Mouse (Mus musculus) left cerebral cortex, adult 8-10 months (tissue): ENCODE results near the gene Espl1. TPM values are rescaled to one million over a fixed set of nuclear protein-coding genes. Genes with fewer than 3 reads are reported as not detected.
A peak's percentile ranks its signal among the peaks of the same experiment; 100 is the strongest.

Experiments used
- DNase-seq, 2 experiments: peaks; one replicate each; pipeline ENCODE4 v3.0.0; 2022; ENCODE audit warnings: low spot score in 2 of 2
- total RNA-seq, 4 experiments: library from RNA; stranded (reverse); gene quantifications; 2 replicates each; pipeline ENCODE4 v1.2.4; 2022

Espl1 gene
- 1 to 10 TPM in 3 of 4 experiments, under 1 TPM in 1; 0.91 to 1.5 (median 1.2) TPM for total RNA-seq

GRCm38 (mm10) chr15:102295633-102296367 lies at the start of gene Espl1:
Espl1 (plus strand) TSS chr15:102296266.
- peak; percentile 83 to 87 for DNase-seq

- DNase-seq = peak; percentile 79 to 89
Observed at GRCm38 (mm10) chr15:102246866-102247251, 49.2 kb upstream of the Espl1 start.

- no peak for DNase-seq
Observed at GRCm38 (mm10) chr15:102247252-102248130, 48.6 kb upstream of the Espl1 start.

GRCm38 (mm10) chr15:102248131-102248811 lies 47.8 kb upstream of the Espl1 start:
- DNase-seq = no peak

- no peak for DNase-seq
Observed at GRCm38 (mm10) chr15:102248812-102249191, 47.3 kb upstream of the Espl1 start.

- DNase-seq = no peak
Observed at GRCm38 (mm10) chr15:102249251-102249691, 46.8 kb upstream of the Espl1 start.

- no peak for DNase-seq
Observed at GRCm38 (mm10) chr15:102249967-102250366, 46.1 kb upstream of the Espl1 start.

GRCm38 (mm10) chr15:102250521-102250920 lies 45.5 kb upstream of the Espl1 start:
- DNase-seq = no peak

- no peak for DNase-seq
Observed at GRCm38 (mm10) chr15:102255547-102256255, 40.4 kb upstream of the Espl1 start.

- DNase-seq = no peak
Observed at GRCm38 (mm10) chr15:102256431-102257201, 39.5 kb upstream of the Espl1 start.

GRCm38 (mm10) chr15:102257202-102258075 lies 38.6 kb upstream of the Espl1 start, which contains the start of gene Rarg:
Rarg (minus strand) TSS chr15:102257517.
- DNase-seq = no peak

- no peak for DNase-seq
Observed at GRCm38 (mm10) chr15:102258076-102258470, 38.0 kb upstream of the Espl1 start.

- no peak for DNase-seq
Observed at GRCm38 (mm10) chr15:102258581-102259253, 37.3 kb upstream of the Espl1 start.

GRCm38 (mm10) chr15:102262582-102262981 lies 33.5 kb upstream of the Espl1 start:
- DNase-seq = peak in 1 of 2 experiments; percentile 77

- DNase-seq = no peak
Observed at GRCm38 (mm10) chr15:102263037-102263436, 33.0 kb upstream of the Espl1 start.

GRCm38 (mm10) chr15:102265548-102265947 lies 30.5 kb upstream of the Espl1 start:
- DNase-seq = no peak

GRCm38 (mm10) chr15:102270274-102270960 lies 25.6 kb upstream of the Espl1 start, which contains the start of gene Gm9918:
Gm9918 (plus strand) TSS chr15:102270563.
- no peak for DNase-seq

GRCm38 (mm10) chr15:102271441-102271840 lies 24.6 kb upstream of the Espl1 start:
- DNase-seq = no peak
